Mouse (Mus musculus) MEL (cell line): ENCODE results near the gene Tcte1. TPM values are rescaled to one million over a fixed set of nuclear protein-coding genes. Genes with fewer than 3 reads are reported as not detected.

Experiments used
- DNase-seq: peaks from one replicate; pipeline ENCODE4 v3.0.0; 2011; ENCODE audit warnings: low read depth, low spot score
- H3K27ac ChIP-seq: 2 replicates; pipeline ENCODE4 v1.5.1; 2012; ENCODE audit warnings: low read depth, mild to moderate bottlenecking, control low read depth, low read length, moderate library complexity; ENCODE audit not compliant: control insufficient read depth
- H3K27me3 ChIP-seq, 2 experiments: fragments of 150-350 bp in 1 of 2; sonication (generic) in 1 of 2; 2 replicates each; pipeline ENCODE4 v1.6.1; 2012; ENCODE audit warnings: low read length in 2 of 2, mild to moderate bottlenecking in 2 of 2, improper control_type of control experiment in 1 of 2, moderate library complexity in 1 of 2; ENCODE audit not compliant: insufficient read depth in 2 of 2, control insufficient read depth in 1 of 2
- H3K36me3 ChIP-seq, 2 experiments: 2 replicates each; pipeline ENCODE4 v1.6.1; 2012 to 2014; ENCODE audit warnings: low read length in 2 of 2, improper control_type of control experiment in 1 of 2, inconsistent platforms in 1 of 2, mild to moderate bottlenecking in 1 of 2; ENCODE audit not compliant: insufficient read depth in 2 of 2, control insufficient read depth in 1 of 2
- H3K4me1 ChIP-seq, 2 experiments: fragments of 150-350 bp in 1 of 2; sonication (generic) in 1 of 2; 2 replicates each; pipeline ENCODE4 v1.6.1; 2012; ENCODE audit warnings: low read length in 2 of 2, improper control_type of control experiment in 1 of 2, mild to moderate bottlenecking in 1 of 2; ENCODE audit not compliant: insufficient read depth in 2 of 2, control insufficient read depth in 1 of 2
- H3K4me3 ChIP-seq, 2 experiments: fragments of 150-350 bp in 1 of 2; sonication (generic) in 1 of 2; 2 replicates each; pipeline ENCODE4 v1.5.1; 2012; ENCODE audit warnings: low read depth in 2 of 2, low read length in 2 of 2, mild to moderate bottlenecking in 2 of 2, moderate library complexity in 2 of 2, control low read depth in 1 of 2, improper control_type of control experiment in 1 of 2; ENCODE audit not compliant: control insufficient read depth in 1 of 2, insufficient read depth in 1 of 2
- H3K79me2 ChIP-seq: 2 replicates; pipeline ENCODE4 v1.6.1; 2012; ENCODE audit warnings: mild to moderate bottlenecking, low read length, moderate library complexity; ENCODE audit not compliant: control insufficient read depth, poor library complexity, insufficient read depth
- H3K9ac ChIP-seq: 2 replicates; pipeline ENCODE4 v1.6.1; 2012; ENCODE audit warnings: low read depth, mild to moderate bottlenecking, control low read depth, low read length, moderate library complexity; ENCODE audit not compliant: control insufficient read depth, poor library complexity, severe bottlenecking
- H3K9me3 ChIP-seq: fragments of 150-350 bp; sonication (generic); replicated peaks from 2 replicates; pipeline ENCODE4 v1.6.1; 2012; ENCODE audit warnings: mild to moderate bottlenecking, low read length, improper control_type of control experiment, moderate library complexity; ENCODE audit not compliant: insufficient read depth
- CHD1 ChIP-seq: IDR thresholded peaks from 2 replicates; pipeline ENCODE4 v1.6.1; 2012; ENCODE audit warnings: low read depth, mild to moderate bottlenecking, inconsistent platforms, low read length, improper control_type of control experiment
- ELF1 ChIP-seq: IDR thresholded peaks from 2 replicates; pipeline ENCODE4 v1.6.1; 2014; ENCODE audit warnings: low read depth, mild to moderate bottlenecking, inconsistent platforms, low read length, improper control_type of control experiment, moderate library complexity
- EP300 ChIP-seq, 2 experiments: IDR thresholded peaks; 2 replicates each; pipeline ENCODE4 v1.6.1; 2011; ENCODE audit warnings: improper control_type of control experiment in 2 of 2, low read length in 2 of 2, low read depth in 1 of 2, mild to moderate bottlenecking in 1 of 2
- ETS1 ChIP-seq: IDR thresholded peaks from 2 replicates; pipeline ENCODE4 v1.6.1; 2012; ENCODE audit warnings: low read depth, mild to moderate bottlenecking, inconsistent platforms, low read length, improper control_type of control experiment, moderate library complexity
- GABPA ChIP-seq: IDR thresholded peaks from 2 replicates; pipeline ENCODE4 v1.6.1; 2012; ENCODE audit warnings: low read depth, mild to moderate bottlenecking, inconsistent platforms, low read length, improper control_type of control experiment, moderate library complexity
- KAT2A ChIP-seq: conservative IDR thresholded peaks from 2 replicates; pipeline ENCODE4 v1.6.1; 2012; ENCODE audit warnings: low read depth, low read length, improper control_type of control experiment, inconsistent platforms
- MAX ChIP-seq: IDR thresholded peaks from 2 replicates; pipeline ENCODE4 v1.6.1; 2011; ENCODE audit warnings: low read length, improper control_type of control experiment
- MAZ ChIP-seq: IDR thresholded peaks from 2 replicates; pipeline ENCODE4 v1.6.1; 2012; ENCODE audit warnings: low read depth, mild to moderate bottlenecking, inconsistent platforms, low read length, improper control_type of control experiment
- MEF2A ChIP-seq: IDR thresholded peaks from 2 replicates; pipeline ENCODE4 v1.6.1; 2014; ENCODE audit warnings: low read depth, mild to moderate bottlenecking, inconsistent platforms, low read length, improper control_type of control experiment; ENCODE audit not compliant: poor library complexity, insufficient replicate concordance, severe bottlenecking; ENCODE audit errors: extremely low read depth
- NELFE ChIP-seq: IDR thresholded peaks from 2 replicates; pipeline ENCODE4 v1.6.1; 2011; ENCODE audit warnings: low read depth, low read length, improper control_type of control experiment
- POLR2A ChIP-seq, 2 experiments: IDR thresholded peaks; 2 replicates each; pipeline ENCODE4 v1.6.1; 2011 to 2012; ENCODE audit warnings: low read length in 2 of 2, mild to moderate bottlenecking in 2 of 2, control low read depth in 1 of 2, improper control_type of control experiment in 1 of 2, low read depth in 1 of 2, moderate library complexity in 1 of 2; ENCODE audit not compliant: control insufficient read depth in 1 of 2, insufficient read depth in 1 of 2, poor library complexity in 1 of 2
- RAD21 ChIP-seq: IDR thresholded peaks from 2 replicates; pipeline ENCODE4 v1.6.1; 2011; ENCODE audit warnings: mild to moderate bottlenecking, low read depth, low read length, improper control_type of control experiment
- SIN3A ChIP-seq: IDR thresholded peaks from 2 replicates; pipeline ENCODE4 v1.6.1; 2012; ENCODE audit warnings: low read length, improper control_type of control experiment, inconsistent platforms
- TBP ChIP-seq: IDR thresholded peaks from 2 replicates; pipeline ENCODE4 v1.8.0; 2011; ENCODE audit warnings: low read depth, low read length, improper control_type of control experiment
- UBTF ChIP-seq: IDR thresholded peaks from 2 replicates; pipeline ENCODE4 v1.6.1; 2012; ENCODE audit warnings: low read depth, mild to moderate bottlenecking, inconsistent platforms, low read length, improper control_type of control experiment, moderate library complexity, borderline replicate concordance; ENCODE audit not compliant: insufficient read depth
- ZMIZ1 ChIP-seq: IDR thresholded peaks from 2 replicates; pipeline ENCODE4 v1.6.1; 2012; ENCODE audit warnings: low read depth, mild to moderate bottlenecking, inconsistent platforms, low read length, improper control_type of control experiment, moderate library complexity
- ZNF384 ChIP-seq: IDR thresholded peaks from 2 replicates; pipeline ENCODE4 v1.6.1; 2012; ENCODE audit warnings: low read depth, mild to moderate bottlenecking, inconsistent platforms, low read length, improper control_type of control experiment
- polyA plus RNA-seq, 2 experiments: library from polyadenylated mRNA; stranded (reverse) in 1 of 2; unstranded in 1 of 2; fragments of >175 nt in 1 of 2; fragments of >200 nt in 1 of 2; gene quantifications; 2 replicates each; pipeline versions ENCODE4 v1.2.1 to v1.2.4; 2012; ENCODE audit warnings: low replicate concordance in 2 of 2, low read depth in 1 of 2; ENCODE audit not compliant: insufficient read length in 2 of 2, insufficient read depth in 1 of 2, missing spikeins in 1 of 2
- total RNA-seq: library from RNA; depleted of rRNA; stranded (reverse); fragments of 300-350 nt; gene quantifications from 2 replicates; pipeline ENCODE4 v1.2.3, GENCODE M21; 2012; rRNA removed

Gene Tcte1
- total RNA-seq (not detected in 2 replicates), polyA plus RNA-seq (not detected)

GRCm38 (mm10) chr17:45523263-45523662 lies at the start of gene Tcte1:
Tcte1 (plus strand) TSS chr17:45523434.
- Histone ChIP-seq H3K9ac (no peak within 1 kb of the TSS), H3K36me3 (no peaks in the 10 kb centered on the region), H3K79me2 (no peaks in the 10 kb centered on the region), H3K4me3 (no peak within 1 kb of the TSS), H3K27me3 (peaks cover 1 to 3% of the 10 kb centered on the region in 2 experiments; a peak in 2 of 4 replicates), H3K9me3 (no peaks in the 10 kb centered on the region), H3K27ac (no peak within 1 kb of the TSS), H3K4me1 (no peaks in the 10 kb centered on the region)
- DNase-seq: no peak
- TF ChIP-seq ELF1 (no peak), ETS1 (no peak), ZNF384 (no peak), MAZ (no peak), CHD1 (no peak), KAT2A (no peak), MAX (no peak), ZMIZ1 (no peak), TBP (no peak), SIN3A (no peak)

DNA sequence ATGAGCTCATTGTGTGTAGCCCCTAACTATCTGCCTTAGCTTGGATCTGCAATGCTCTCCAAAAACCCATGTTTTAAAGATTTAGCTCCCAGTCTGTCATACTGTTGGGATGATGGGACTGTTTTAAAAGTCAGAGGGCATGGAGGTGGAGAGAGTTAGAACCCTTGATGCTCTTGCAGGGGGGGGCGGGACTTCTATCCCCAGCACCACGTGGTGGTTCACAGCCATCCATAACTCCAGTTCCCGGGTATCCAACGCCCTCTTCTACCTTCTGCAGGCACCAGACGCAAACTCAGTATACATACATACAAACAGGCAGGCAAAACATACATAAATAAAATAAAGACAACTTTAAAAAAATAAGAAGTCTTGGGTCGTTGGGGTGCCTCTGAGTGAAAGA lies 49.6 kb upstream of the Tcte1 start:
- Histone ChIP-seq H3K9me3 (no peaks in the 10 kb centered on the region), H3K27ac (no peak overlapping the region), H3K4me1 (peaks cover 0 to 17% of the 10 kb centered on the region in 2 experiments; a peak in 1 of 4 replicates), H3K36me3 (peaks cover 0 to 11% of the 10 kb centered on the region in 2 experiments; a peak in 2 of 4 replicates), H3K27me3 (no peaks in the 10 kb centered on the region), H3K4me3 (no peak overlapping the region), H3K9ac (no peak overlapping the region), H3K79me2 (no peaks in the 10 kb centered on the region; the same call in 1 of the 2 replicates)
- TF ChIP-seq NELFE (no peak), MAZ (no peak), UBTF (no peak), ZNF384 (no peak), MEF2A (no peak), CHD1 (no peak), ELF1 (no peak), RAD21 (no peak), ETS1 (no peak), EP300 (IDR thresholded peaks at IDR 0.05; ENCODE audit: low read depth in 1 of 2, low read length in 2 of 2) (no peak), POLR2A (IDR thresholded peaks at IDR 0.05; ENCODE audit: control insufficient read depth in 1 of 2, insufficient read depth in 1 of 2, low read depth in 1 of 2, low read length in 2 of 2, poor library complexity in 1 of 2) (no peak), MAX (no peak), GABPA (no peak), TBP (no peak)
- DNase-seq: no peak
